Mouse (Mus musculus) stomach, postnatal 0 days (tissue): ENCODE measurements around the gene Slco3a1.

Experiments used
- CTCF ChIP-seq: IDR thresholded peaks from 2 replicates; pipeline ENCODE4 v1.5.1; 2016; ENCODE audit warnings: antibody characterized with exemption, low read depth, mild to moderate bottlenecking, moderate library complexity
- EP300 ChIP-seq: optimal IDR thresholded peaks from 2 replicates; pipeline ENCODE3; 2016; ENCODE audit warnings: antibody characterized with exemption

- TF ChIP-seq CTCF, result no peak
- TF ChIP-seq EP300, result no peak
Observed at GRCm38 (mm10) chr7:74346451-74346850, 208.1 kb downstream of the Slco3a1 start.
